Mouse (Mus musculus) stomach, embryonic 14.5 days (tissue): Measurements from ENCODE around the gene Gm48551. TPM values are rescaled to one million over a fixed set of nuclear protein-coding genes. Genes with fewer than 3 reads are reported as not detected.
A peak's percentile ranks its signal among the peaks of the same experiment; 100 is the strongest.

ENCODE experiments used
- ATAC-seq: fragments of 200-750 bp; cut with Nextera tagmentation; 2 replicates; pipeline ENCODE4 v1.8.0; 2017; ENCODE audit warnings: low read depth, moderate TSS enrichment; ENCODE audit not compliant: insufficient number of reproducible peaks, insufficient read depth, low FRiP score
- H3K27ac ChIP-seq: fragments of 300-500 bp; sonication (generic); 2 replicates; pipeline ENCODE4 v1.5.1; 2014; ENCODE audit warnings: mild to moderate bottlenecking, low read length, moderate library complexity, mixed read lengths
- H3K27me3 ChIP-seq: fragments of 300-500 bp; sonication (generic); 2 replicates; pipeline ENCODE4 v1.6.1; 2014; ENCODE audit warnings: low read length, control low read depth, mixed read lengths; ENCODE audit not compliant: control insufficient read depth, insufficient read depth
- H3K36me3 ChIP-seq: fragments of 300-500 bp; sonication (generic); 2 replicates; pipeline ENCODE4 v1.6.1; 2014; ENCODE audit warnings: mild to moderate bottlenecking, control low read depth, low read length, moderate library complexity, mixed read lengths; ENCODE audit not compliant: control insufficient read depth, insufficient read depth
- H3K4me1 ChIP-seq: fragments of 300-500 bp; sonication (generic); 2 replicates; pipeline ENCODE4 v1.6.1; 2014; ENCODE audit warnings: low read length, control low read depth, mixed read lengths; ENCODE audit not compliant: control insufficient read depth, insufficient read depth
- H3K4me2 ChIP-seq: fragments of 300-500 bp; sonication (generic); replicated peaks from 2 replicates; pipeline ENCODE4 v1.6.1; 2014; ENCODE audit warnings: low read depth, low read length, control low read depth
- H3K4me3 ChIP-seq: fragments of 300-500 bp; sonication (generic); 2 replicates; pipeline ENCODE4 v1.5.1; 2014; ENCODE audit warnings: low read depth, low read length, control low read depth
- H3K9ac ChIP-seq: fragments of 300-500 bp; sonication (generic); replicated peaks from 2 replicates; pipeline ENCODE4 v1.6.1; 2014; ENCODE audit warnings: low read depth, mild to moderate bottlenecking, control low read depth, low read length, moderate library complexity, mixed read lengths
- H3K9me3 ChIP-seq: fragments of 300-500 bp; sonication (generic); 2 replicates; pipeline ENCODE4 v1.6.1; 2016; ENCODE audit warnings: low read depth, low read length, control low read depth; ENCODE audit not compliant: control insufficient read depth
- WGBS: fragments of 180-500 bp; shearing (Covaris S2); extraction: QIAGEN DNeasy Blood & Tissue Kit; methylation state at CpG from one replicate; pipeline ENCODE4 v1.1.7; 2014; 5-methylcytosine and 5-hydroxymethylcytosine counted together
- polyA plus RNA-seq: library from polyadenylated mRNA; unstranded; fragments of >200 nt; fragmentation: Nextera tagmentation; extraction: Ambion mirVana; gene quantifications from 2 replicates; pipeline ENCODE4 v1.2.1, GENCODE M21; 2014

Gm48551 gene
- polyA plus RNA-seq, 1 experiment from 2014 or later = 4.1 TPM

DNA sequence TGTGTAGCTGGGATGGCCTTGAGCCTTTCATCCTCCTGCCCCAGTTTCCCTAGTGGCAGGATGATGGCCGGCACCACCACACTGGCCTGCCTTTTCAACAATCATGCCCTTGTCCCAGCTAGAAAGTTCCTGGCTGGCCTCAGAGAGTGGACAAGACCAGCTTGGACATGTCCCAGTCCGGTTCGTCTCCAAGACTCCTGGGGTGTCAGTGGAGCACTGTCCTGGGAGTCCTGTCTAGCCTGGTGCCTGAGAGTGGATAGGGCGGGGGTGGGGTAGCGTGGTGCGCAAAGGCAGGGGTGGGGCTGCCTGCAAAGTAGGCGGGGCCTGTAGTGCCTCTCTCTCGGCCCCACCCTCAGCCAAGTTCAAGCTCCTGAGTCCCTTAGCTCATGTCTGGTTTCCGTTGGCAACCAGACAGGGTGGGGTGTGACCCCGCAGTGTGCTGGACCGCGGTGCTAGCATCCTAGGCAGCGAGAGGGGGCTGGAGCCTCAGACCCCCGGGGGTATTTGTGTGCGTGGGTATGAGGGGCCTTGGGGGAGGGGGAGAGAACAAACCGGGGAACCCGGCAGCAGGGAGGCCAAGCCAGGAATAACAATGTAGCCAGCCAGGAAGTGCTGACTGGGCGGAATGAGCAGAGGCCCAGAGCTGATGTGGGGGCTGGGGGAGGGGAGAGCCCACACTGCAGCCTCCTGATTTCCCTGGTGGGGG lies 17.4 kb downstream of the Gm48551 start:
- Histone ChIP-seq H3K36me3 (peaks cover 43% of the 10 kb centered on the region), H3K9me3 (no peaks in the 10 kb centered on the region), H3K9ac (no peak overlapping the region), H3K27ac (peak overlapping the region; percentile 85; the same call in 1 of the 2 replicates), H3K4me1 (peaks cover 25% of the 10 kb centered on the region), H3K27me3 (no peaks in the 10 kb centered on the region), H3K4me2 (peak overlapping the region; percentile 19), H3K4me3 (no peak overlapping the region)
- WGBS = 7% methylated on average over 18 of the region's 18 CpGs
- peak; percentile 79 for ATAC-seq

DNA sequence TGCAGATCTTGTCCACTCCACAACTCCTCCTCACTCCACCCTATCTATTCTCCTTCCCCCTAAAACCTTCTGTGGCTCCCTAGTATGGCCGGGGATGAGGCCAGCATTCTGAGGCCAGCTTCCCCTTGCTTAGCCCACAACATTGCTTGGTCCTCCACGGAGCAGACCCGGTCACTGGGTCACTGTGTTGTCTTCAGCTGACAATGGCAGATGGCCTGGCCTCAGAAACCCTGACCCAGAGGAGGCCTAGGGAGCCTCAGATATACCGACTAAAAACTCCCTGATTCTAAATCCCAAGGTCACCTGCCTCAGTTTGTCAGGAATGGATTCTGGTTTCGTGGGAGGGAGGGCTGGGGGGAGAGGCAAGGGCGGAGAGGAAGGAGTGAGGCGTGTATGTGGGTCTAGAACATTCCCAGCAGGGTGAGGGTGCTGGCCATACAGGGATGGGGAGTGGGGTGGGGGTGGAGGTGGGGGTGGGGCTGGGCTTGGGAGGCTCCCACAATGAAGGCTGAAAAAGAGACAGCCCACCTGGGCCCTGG lies 18.0 kb downstream of the Gm48551 start:
- peak overlapping the region; percentile 19 for H3K4me2 ChIP-seq
- no peaks in the 10 kb centered on the region for H3K27me3 ChIP-seq
- H3K27ac ChIP-seq = peak overlapping the region; percentile 85
- no peak overlapping the region for H3K4me3 ChIP-seq
- 0 out of 2 replicates have a peak overlapping the region, but pooled peaks have one; percentile 0 for H3K9ac ChIP-seq
- ATAC-seq = no peak
- no peaks in the 10 kb centered on the region for H3K9me3 ChIP-seq
- H3K4me1 ChIP-seq = peaks cover 27% of the 10 kb centered on the region
- 13% methylated on average over 7 of the region's 7 CpGs for WGBS
- H3K36me3 ChIP-seq = peaks cover 50% of the 10 kb centered on the region

DNA sequence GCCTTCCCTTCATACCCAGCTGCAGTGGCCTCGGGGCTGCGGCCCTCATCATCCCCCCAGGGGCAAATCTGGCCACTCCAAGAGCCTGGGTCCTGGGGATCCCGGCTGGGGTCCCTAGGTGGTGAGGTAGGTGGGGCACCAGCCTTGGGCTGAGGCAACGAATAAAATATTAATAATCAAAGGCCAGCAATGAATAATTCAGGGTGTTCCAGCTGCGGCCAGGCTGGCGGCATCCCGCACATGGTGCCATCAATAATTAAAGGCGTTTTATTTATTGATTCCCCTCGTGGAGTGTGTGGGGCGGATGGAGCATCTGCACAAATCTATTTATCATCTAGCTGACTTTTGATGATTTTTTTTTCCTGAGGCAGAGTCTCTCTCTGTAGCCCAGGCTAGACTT lies 19.2 kb downstream of the Gm48551 start:
- H3K4me2 ChIP-seq = no peak overlapping the region
- H3K4me3 ChIP-seq = no peak overlapping the region
- H3K4me1 ChIP-seq = peaks cover 37% of the 10 kb centered on the region
- no peaks in the 10 kb centered on the region for H3K9me3 ChIP-seq
- H3K9ac ChIP-seq = 0 out of 2 replicates have a peak overlapping the region, but pooled peaks have one; percentile 0
- no peak for ATAC-seq
- H3K27me3 ChIP-seq = no peaks in the 10 kb centered on the region
- WGBS = 59% methylated on average over 10 of the region's 10 CpGs
- H3K27ac ChIP-seq = peak overlapping the region; percentile 85; the same call in 1 of the 2 replicates
- H3K36me3 ChIP-seq = peaks cover 41% of the 10 kb centered on the region

DNA sequence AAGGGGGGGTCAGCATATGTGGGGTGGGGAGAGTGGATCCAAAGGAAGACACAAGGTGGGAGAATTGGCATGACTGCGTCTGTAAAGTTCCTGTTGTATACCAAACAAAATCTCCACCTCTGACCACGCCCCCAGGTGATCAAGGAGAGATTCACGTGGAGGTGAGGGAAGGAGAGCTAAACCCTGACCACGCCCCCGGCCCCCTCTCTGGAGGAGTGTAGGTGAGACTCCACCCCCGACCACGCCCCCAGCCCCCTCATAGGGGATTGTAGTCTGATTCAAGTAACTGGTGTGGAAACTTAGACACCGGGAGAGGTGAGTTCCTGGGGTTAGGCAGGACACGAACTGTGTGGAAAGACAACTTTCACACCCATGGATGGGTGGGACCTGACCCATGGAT lies 19.8 kb downstream of the Gm48551 start:
- Histone ChIP-seq H3K9ac (no peak overlapping the region), H3K36me3 (peaks cover 41% of the 10 kb centered on the region), H3K4me3 (no peak overlapping the region), H3K27me3 (no peaks in the 10 kb centered on the region), H3K4me1 (peaks cover 37% of the 10 kb centered on the region), H3K27ac (no peak overlapping the region), H3K9me3 (no peaks in the 10 kb centered on the region), H3K4me2 (no peak overlapping the region)
- 26% methylated on average over 9 of the region's 9 CpGs for WGBS
- ATAC-seq = no peak

DNA sequence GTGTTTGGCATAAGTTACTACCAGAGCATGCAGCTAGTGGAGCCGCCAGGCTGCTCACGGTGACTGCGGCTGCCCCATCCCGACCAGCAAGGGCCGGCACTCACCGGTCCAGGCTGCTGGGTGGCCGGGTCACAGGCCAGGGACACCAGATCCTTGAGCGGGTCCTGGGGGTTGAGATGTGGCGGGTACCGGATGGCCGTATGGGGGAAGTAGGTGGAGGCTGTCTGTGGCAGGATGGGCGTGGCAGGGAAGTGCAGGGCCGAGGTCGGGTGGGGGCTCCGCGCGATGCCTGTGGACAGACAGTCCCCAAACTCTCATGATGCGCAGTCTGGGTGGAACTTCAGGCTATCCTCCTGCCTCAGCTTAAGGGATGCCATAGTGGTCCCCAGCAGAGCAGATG lies 20.5 kb downstream of the Gm48551 start:
- Histone ChIP-seq H3K4me1 (peaks cover 41% of the 10 kb centered on the region), H3K4me3 (no peak overlapping the region), H3K27ac (no peak overlapping the region), H3K4me2 (no peak overlapping the region), H3K9me3 (no peaks in the 10 kb centered on the region), H3K27me3 (no peaks in the 10 kb centered on the region), H3K36me3 (peaks cover 38% of the 10 kb centered on the region), H3K9ac (no peak overlapping the region)
- ATAC-seq = no peak
- 66% methylated on average over 18 of the region's 18 CpGs for WGBS

DNA sequence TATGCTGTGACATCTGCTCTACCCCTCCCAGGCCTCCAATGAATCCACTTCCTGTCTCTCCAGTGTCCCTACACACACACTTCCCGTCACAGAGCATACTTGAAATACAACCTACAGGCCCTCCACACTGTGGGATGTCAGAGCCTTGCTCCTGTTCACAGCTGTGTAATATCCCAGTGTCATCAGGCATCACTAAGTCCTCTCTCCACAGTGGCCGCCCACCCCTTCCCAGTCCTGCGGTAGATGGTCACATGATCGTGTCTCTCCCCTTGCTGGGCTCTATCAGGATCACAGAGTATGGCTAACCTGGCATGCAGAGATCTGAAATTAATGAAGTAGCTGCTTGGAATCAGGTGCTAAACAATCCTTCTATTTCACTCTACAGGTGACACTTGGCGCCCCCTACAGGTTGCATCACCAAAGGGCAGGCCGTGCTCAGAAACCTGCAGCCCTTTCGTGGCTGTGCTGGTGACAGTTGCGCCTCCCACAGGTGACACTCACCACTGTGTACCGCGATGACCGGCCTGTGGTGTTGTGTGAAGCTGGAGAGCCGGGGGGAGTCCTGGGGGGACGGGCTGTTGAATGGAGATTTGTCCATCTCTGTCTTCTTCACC lies 21.4 kb downstream of the Gm48551 start:
- peaks cover 28% of the 10 kb centered on the region for H3K36me3 ChIP-seq
- H3K27me3 ChIP-seq = no peaks in the 10 kb centered on the region
- peaks cover 50% of the 10 kb centered on the region for H3K4me1 ChIP-seq
- H3K4me3 ChIP-seq = no peak overlapping the region
- H3K9me3 ChIP-seq = no peaks in the 10 kb centered on the region
- H3K9ac ChIP-seq = no peak overlapping the region
- H3K4me2 ChIP-seq = no peak overlapping the region
- H3K27ac ChIP-seq = no peak overlapping the region
- ATAC-seq = no peak
- 47% methylated on average over 13 of the region's 13 CpGs for WGBS

DNA sequence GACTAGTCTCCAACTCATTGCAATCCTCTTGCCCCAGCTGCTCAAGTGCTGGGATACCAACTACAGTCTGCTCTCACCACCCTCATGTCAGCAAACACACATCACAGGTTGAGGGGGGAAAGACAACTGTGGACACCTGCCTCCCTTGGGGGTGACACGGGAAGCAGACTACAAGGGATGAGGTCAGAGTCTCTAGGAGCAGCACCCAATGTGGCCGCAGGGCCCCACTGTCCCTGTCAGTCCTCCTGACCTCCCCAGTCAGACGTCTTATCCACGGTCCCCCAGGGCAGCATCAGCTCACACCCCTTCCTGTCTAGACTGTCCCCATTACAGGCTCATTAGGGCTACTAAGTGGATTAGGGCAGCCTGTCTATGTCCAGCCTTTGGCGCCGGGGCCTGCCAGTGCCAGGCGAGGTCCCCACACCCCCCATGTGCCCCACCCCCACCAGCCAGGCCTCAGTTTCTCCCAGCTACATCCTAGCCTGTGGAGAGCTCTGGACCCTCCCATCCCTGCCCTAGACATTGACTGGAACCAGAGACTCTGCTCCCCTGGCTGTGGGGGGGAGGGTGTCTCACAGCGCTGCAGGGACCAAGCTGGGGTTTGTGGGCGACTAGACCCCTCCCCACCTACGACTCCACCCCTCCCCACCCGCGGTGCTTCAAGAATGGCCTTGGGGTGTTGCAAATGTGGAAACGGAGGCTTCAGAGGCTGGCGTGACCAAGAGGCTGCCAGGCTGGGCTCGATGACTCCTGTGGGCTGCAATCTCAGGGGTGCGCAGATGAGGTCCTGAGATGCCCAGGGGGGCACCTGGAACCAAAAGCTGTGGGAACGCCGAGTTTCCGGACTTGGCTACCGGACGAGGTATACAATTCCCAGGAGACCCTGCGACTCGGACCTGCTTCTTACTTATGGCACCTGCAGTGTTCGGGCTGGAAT lies 22.5 kb downstream of the Gm48551 start:
- H3K4me3 ChIP-seq = 0 out of 2 replicates have a peak overlapping the region, but pooled peaks have one; percentile 11
- no peak for ATAC-seq
- H3K27me3 ChIP-seq = no peaks in the 10 kb centered on the region
- 42% methylated on average over 24 of the region's 24 CpGs for WGBS
- H3K4me2 ChIP-seq = no peak overlapping the region; the same call in none of the 2 replicates
- 0 out of 2 replicates have a peak overlapping the region, but pooled peaks have one; percentile 15 for H3K27ac ChIP-seq
- no peak overlapping the region for H3K9ac ChIP-seq
- H3K36me3 ChIP-seq = peaks cover 28% of the 10 kb centered on the region
- H3K4me1 ChIP-seq = peaks cover 53% of the 10 kb centered on the region
- no peaks in the 10 kb centered on the region for H3K9me3 ChIP-seq
